Mouse (Mus musculus) bone marrow macrophage, adult 2 months (primary cell): ENCODE data around the gene Crybb2.

Experiments used
- CTCF ChIP-seq: IDR thresholded peaks from 2 replicates; pipeline ENCODE4 v1.5.1; 2012; ENCODE audit warnings: low read depth, mild to moderate bottlenecking, low read length, moderate library complexity
- POLR2A ChIP-seq: IDR thresholded peaks from 2 replicates; pipeline ENCODE4 v1.6.1; 2012; ENCODE audit warnings: mild to moderate bottlenecking, low read depth, low read length, borderline replicate concordance

DNA sequence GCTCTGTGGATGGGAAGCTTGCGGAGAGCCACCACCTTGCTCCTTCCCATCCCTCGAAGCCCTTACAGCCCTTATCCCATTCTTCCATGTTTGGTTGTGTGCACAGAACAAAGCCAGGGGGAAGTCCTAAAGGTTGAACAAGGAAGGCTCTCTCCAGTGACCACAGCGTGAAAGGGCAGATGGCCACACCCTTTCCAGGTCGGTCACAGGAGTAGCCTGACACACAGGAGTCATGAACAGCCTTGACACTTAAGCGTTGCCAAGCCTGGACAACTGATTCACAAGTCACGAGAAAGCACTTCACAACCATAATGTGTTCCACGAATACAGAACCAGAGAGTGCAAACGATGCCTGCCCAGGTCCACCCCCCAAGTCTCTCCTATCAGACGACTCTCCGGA, 58.0 kb downstream of the Crybb2 start:
- no peak for TF ChIP-seq CTCF
- no peak for TF ChIP-seq POLR2A
